Mouse (Mus musculus): ENCODE measurements around the gene Arid5a.

DNA sequence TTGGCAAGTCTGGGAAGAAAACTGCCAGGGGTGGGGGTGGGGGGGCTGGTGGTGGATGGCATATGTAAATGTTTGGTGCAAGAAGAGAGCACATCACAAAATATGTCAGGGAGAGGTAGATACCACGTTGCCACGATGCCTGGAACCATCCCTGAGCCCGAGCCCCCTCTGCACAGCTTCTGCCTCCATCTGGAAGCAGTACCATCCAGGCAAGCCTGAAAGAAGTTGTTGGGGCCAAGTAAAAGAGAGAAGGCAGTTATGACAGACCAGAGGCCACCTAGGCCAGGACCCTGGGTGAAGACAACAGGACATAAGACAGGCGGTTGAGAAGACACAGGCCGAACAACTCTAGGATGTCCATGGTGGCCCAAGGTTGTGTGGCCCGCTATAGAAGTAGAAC, 7.0 kb upstream of the Arid5a start:
- no peak for TF ChIP-seq EP300 (IDR thresholded peaks at IDR 0.05)
- TF ChIP-seq CTCF (IDR thresholded peaks at IDR 0.05) = no peak
